Mouse (Mus musculus) left cerebral cortex, postnatal 25 days (tissue): Measurements from ENCODE around the gene Polr2e. TPM values are rescaled to one million over a fixed set of nuclear protein-coding genes. Genes with fewer than 3 reads are reported as not detected.

Source experiments
- DNase-seq, 2 experiments: peaks; one replicate each; pipeline ENCODE4 v3.0.0; 2022; ENCODE audit warnings: low spot score in 2 of 2, mixed read lengths in 1 of 2
- intact Hi-C: fragments of 180-260 bp; cut with DNase I; formaldehyde crosslinking; loops from one replicate; pipeline ENCODE4 v1.15.1; 2025
- total RNA-seq, 2 experiments: library from RNA; stranded (reverse); gene quantifications; 2 replicates each; pipeline ENCODE4 v1.2.3; 2021

Polr2e gene
- total RNA-seq = 10 to 100 TPM; 71.3 to 74.8 TPM

DNA sequence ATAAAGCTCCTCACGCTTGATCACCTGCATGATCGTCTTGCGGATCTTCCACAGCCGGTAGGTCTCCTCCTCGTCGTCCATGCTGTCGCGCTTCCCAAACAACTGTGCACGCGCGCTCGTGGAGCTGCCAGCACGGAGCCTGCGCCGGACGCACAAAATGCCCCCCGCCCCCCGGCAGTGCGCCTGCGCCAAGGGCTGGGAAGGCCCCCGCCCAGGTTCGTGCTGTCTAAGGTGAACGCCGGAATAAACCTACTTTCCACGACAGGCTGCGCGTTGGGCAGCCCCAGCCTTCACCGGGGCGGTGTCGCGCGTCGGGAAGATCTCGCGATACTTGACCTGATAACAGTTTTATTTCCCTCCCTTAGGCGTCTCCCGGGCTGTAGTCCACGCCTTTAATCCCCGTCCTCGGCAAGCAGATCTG lies at the start of gene Polr2e:
TSS of gene Polr2e (minus strand) at position 237 of the 421 bp plus-strand sequence.
- DNase-seq = peak; percentile 95 to 99
- intact Hi-C loops = loop anchor here (2.0 to 5.0 kb wide), 2 partner anchors 55 to 73 kb away; partner anchors contain the start of gene Tmem259

GRCm38 (mm10) chr10:80089146-80089545 lies 49.6 kb upstream of the Polr2e start:
- DNase-seq = no peak
- intact Hi-C loops = no loop called here

DNA sequence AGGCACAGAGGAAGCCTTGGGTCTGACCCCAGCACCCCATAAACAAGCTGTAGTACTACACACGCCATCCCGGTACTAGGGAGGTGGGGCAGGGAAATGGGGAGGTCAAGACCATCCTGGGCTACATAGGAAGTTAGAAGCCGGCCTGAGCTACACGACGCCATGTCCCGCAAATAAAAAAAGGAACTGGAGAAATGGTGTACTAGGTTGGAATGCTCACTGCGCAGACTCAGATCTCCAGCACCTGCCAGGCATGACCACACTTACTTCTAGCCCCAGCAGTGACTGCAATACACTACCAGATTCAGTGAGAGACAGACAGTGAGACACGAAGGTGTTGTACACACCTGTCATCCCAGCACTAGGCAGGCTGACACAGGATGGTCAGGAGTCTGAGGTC lies 47.9 kb upstream of the Polr2e start:
- intact Hi-C loops = no loop called here
- DNase-seq = no peak

DNA sequence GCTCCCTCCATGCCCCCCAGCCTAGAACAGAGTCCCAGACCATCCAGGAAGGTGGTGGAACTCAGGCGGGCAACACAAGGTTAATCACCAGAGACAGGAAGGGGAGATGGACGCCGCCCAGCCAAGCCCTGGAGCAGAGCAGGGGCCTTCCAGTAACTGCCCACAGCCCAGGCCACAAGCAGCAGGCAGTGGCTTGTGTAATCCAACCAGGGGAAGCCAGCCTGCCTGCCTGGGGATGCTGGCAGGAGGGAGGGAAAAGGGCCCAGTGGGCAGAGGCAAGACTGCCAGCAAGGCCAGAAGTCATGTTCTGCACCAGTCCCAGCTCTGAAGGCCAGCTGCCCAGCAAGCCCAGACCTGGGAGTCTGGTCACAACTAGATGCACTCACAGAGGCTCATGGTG lies 47.3 kb upstream of the Polr2e start:
- no peak for DNase-seq
- intact Hi-C loops = no loop called here

DNA sequence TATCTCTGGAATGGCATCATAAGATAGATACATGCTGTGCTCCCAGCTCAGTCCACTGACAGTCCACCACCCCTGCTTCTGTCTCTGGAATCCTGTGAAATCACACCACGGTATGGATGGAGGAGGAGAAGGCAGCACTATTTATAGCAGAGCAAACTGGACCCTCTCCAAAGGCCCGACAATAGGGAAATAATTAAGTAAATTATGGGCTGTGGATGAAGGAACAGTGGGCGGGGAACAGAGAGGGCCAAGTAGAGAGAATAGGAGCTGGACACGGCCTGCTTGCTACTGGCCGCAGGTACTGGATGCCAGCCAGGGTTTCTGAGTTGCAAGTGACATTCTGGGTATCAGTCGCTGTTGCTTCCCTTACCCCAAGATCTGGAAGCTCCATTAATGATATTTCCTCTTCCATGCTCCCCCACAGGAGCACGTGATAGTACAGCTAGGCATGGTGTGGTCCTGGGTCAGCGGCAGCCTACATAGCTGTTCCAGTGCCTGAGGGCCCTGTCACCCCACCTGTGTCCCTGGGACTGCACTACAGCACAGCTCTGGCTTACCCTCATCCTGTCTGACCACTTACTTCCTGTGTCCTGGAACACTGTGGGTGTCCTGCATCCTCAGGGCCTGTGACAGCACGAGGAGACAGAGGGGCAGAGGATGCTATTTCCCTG lies 45.4 kb upstream of the Polr2e start:
- intact Hi-C loops = no loop called here
- DNase-seq = peak; percentile 31 to 44

DNA sequence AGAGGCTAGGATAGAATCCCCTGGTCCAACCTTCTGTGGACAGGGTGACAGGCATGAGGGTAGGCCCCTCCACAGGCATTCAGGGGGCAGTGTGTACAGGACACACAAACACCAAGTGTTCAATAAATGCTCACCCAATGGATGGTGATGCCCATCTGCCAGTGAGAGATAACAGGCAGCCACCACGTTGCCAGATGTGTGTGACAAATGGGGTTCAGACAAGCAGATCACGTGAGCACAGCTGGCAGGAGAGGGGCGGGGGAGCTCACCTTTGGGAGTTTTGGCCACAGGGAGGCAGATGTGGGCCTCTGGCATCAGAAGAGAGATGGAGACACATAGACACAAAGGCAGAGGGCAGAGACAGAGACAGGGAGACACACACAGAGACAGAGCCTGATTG lies 41.5 kb upstream of the Polr2e start:
- intact Hi-C loops = no loop called here
- no peak for DNase-seq

DNA sequence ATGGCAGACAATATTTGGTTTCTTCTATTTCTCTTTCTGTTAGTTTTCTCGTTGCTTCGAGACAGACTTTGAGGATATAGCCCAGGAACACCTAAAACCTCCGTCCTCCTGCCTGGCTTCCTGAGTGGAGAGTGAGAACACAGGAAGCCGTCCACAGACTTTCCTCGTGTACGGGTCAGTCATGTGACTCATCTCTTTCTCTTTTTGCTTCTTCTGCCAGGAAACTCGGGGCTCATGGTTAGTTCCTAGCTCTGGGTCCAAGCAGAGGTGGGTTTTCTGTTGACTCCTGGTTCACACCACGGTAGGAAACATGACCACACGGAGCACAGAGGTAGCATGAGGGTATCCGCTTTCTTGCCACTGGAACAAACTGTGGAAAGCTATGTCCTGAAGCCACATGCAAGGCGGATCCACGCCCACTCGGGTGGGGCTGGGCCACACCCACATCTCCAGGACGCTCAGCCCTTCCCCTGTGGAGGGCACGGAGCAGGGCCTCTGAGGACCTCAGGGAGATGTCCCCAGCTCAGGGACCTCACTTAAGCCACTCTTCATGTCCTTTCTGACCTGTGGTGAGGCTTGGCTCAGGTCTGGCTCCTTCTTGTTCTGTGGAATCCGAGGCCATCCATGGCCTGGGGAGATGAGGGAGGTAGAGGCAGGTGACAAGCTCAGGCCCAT lies 40.9 kb upstream of the Polr2e start:
- intact Hi-C loops = no loop called here
- DNase-seq = no peak

DNA sequence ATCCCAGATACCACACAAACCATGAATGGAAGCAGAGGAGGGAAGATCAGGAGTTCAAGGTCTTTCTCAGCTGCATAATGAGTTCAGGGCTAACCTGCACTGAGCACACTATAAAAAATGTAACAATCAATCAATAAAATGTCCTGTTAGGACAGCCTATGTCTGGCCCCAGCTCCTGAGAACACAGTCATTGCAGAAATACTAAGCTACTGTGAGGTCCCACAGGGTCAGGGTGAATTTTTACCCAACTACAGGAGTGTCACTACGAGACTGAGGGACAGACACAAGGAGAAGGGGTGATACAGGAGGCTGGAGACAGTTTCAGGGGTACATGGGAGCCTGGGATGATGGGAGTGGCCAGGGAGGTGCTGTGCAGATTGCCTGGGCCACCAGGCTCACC lies 38.8 kb upstream of the Polr2e start:
- DNase-seq = no peak
- intact Hi-C loops = loop anchor here (5.0 kb wide), 1 partner anchor 34 kb away; no protein-coding TSS in a partner anchor

DNA sequence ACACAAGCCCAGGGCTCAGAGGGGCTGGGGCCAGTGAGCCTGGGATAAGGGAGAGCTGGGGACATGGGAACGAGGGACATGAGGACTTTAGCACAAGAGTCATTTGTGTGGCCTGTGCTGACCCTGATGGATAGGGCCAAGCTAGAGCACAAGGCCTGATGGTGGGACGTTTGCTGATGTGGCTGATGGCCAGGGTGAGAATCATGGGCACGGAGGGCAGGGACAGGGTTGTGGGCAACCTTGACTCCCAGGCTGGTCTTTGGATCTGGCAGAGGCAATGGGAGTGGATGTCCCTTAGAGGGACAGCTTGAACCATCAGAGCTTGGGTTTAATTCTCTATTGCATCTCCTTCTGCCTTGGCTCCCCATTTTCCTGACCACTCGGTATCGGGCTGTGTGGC lies 37.7 kb upstream of the Polr2e start:
- DNase-seq = no peak
- intact Hi-C loops = loop anchor here (5.0 kb wide), 1 partner anchor 35 kb away; no protein-coding TSS in a partner anchor

- intact Hi-C loops = loop anchor here (5.0 kb wide), 1 partner anchor 36 kb away; no protein-coding TSS in a partner anchor
- DNase-seq = no peak
Observed at GRCm38 (mm10) chr10:80076386-80076785, 36.8 kb upstream of the Polr2e start.

DNA sequence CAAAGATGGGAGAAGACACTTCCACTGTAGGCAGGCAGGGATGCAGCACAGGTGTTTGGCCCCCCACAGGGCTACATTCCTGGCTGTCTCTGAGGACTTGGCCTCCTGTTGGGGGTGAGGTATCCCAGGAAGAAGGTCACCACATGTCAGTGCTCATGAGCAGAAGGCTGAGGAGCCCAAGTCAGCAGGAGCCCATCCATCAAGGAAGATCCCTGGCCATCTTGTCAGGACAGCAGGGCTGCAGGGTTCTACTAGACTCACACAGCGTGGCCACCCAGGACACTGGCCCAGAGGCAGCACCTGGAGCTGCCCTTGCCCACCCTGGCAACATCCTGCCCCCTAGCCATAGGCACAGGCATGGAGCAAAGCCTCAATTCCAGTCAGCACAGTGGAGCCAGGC lies 36.3 kb upstream of the Polr2e start:
- intact Hi-C loops = loop anchor here (5.0 kb wide), 1 partner anchor 36 kb away; no protein-coding TSS in a partner anchor
- no peak for DNase-seq

GRCm38 (mm10) chr10:80074813-80075601 lies 35.4 kb upstream of the Polr2e start:
- DNase-seq = peak; percentile 45 to 74
- intact Hi-C loops = loop anchor here (5.0 kb wide), 1 partner anchor 37 kb away; no protein-coding TSS in a partner anchor

DNA sequence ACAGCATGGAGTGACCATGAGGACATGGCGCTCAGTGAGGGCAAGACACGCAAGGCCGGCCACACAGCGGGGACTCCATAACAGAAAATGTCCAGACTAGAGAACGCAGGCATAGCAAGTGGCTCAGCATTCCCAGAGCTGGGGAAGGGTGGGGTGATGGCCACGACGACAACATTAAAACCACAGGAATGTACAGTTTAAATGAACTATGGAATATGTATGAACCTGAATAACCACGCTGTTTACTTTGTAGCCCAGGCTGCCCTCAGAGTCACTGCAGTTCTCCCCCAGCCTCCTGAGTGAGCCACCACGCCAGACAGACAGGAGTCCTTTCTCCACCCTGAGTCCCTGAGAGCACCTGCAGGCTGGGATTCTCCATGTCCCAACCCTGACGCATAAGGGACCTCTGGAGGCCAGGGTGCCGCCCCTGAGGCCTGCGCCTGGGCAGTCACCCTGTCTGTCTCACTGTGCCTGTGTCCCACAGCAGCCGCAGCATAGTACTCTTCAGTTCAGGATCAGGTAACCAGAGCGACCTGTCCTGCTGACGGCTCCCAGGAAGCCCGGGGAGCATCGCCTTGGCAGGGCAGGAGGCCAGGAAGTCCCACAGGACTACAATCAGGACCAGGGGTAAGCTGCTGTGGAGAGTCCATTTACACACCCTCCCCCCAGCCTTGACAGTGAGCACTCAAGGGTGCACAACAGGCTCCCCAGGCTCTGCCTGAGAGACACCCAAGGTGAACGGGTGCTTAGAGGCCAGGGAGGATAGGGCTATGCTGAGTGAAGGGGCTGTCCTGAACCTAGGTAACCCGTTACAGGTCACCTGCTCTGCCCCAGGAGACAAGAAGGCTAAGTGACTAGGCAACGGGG lies 33.3 kb upstream of the Polr2e start:
- no peak for DNase-seq
- intact Hi-C loops = no loop called here

DNA sequence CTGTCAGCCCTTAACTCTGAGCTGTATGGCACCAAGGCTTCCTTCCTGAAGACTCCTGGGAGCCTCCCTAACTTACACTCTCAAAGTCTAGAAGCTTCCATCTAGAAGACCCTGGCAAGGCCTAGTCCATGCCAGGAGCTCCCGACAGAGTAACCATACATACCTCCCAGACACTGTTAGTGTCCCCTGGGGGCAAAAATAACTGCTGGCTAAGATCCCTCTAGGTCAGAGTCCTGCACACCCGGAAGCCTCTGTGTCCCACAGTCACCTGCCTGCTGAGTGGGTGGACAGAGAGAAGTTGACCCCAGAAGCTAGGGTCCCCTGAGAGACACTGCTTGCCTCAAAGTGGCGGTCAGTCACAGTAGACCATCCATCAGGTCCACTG lies 31.9 kb upstream of the Polr2e start:
- intact Hi-C loops = no loop called here
- no peak for DNase-seq

DNA sequence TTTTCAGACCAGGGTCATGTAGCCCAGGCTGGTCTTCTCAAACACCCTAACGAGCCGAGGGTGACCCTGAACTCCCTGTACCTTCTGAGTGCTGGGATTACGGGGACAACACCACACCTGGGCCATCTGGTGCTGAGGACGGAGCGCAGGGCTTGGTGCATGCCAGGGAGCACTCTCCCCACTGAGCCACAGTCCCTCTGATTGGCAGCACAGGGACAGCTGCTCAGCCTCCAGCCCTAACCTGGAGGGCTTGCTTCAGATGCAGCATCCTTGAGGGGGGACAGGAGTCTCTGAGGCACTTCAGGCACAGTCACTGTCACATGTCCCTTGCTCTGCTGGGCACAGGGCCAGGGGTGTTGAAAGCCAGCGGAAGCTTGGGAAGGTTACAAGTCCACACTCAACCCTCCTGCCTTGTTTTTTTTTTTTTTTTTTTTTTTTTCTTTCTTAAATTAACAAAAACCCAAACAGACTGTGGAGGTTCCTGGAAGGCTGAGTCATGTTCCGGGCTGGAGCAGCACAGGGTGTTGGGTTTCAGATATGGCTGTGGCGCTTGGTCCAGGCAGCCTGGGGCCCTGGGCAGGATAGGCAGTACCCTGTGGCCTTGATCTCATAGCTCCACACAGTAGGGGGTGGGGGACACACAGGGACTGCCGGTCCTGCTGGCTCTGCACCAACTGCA lies 31.4 kb upstream of the Polr2e start:
- DNase-seq = peak; percentile 64 to 82
- intact Hi-C loops = no loop called here

DNA sequence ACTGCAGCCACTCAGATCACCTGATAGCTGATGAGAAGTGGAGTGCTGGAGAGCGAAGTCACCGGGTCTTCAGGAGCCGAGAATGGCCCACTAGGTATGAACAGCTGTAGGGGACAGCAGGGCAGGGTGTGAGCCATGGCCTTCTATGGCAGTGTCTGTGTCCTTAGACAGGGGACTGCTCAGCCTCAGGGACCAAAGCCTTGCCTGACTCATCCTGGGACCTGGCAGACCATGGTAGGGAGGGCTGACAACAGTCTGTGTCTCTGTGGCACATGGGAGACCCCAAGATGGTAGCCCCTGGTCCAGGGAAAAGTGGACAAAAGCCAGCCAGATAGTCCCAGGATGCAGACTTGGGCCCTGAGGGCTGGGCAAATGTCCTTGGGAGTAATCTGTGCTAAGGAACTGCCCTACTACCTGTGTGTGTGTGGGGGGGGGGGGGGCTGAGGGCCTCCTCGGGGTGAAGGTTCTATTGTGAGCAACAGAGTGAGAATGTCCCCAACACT lies 30.4 kb upstream of the Polr2e start:
- intact Hi-C loops = no loop called here

DNA sequence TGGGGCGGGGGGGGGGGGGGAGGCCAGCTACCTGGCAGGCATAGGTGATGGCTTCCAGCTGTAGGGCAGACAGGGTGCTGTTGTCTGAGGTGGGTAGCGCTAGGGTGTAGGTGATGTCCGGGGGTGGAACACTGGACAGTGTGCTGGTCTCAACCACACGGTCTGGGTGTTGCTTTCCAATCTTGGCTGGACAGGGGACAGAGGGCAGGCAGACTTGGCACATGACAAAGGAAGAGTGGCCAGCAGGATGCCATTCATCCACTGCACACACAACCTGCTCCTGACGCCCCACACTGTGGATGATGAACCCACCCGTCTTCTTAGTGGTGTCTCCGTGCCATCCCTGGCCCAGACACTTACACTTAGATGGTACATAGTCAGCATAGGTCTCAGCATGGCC lies 29.7 kb upstream of the Polr2e start:
- intact Hi-C loops = no loop called here
- no peak for DNase-seq

More for the DNA sequence above, 30.4 kb upstream of the Polr2e start:
- DNase-seq = no peak

DNA sequence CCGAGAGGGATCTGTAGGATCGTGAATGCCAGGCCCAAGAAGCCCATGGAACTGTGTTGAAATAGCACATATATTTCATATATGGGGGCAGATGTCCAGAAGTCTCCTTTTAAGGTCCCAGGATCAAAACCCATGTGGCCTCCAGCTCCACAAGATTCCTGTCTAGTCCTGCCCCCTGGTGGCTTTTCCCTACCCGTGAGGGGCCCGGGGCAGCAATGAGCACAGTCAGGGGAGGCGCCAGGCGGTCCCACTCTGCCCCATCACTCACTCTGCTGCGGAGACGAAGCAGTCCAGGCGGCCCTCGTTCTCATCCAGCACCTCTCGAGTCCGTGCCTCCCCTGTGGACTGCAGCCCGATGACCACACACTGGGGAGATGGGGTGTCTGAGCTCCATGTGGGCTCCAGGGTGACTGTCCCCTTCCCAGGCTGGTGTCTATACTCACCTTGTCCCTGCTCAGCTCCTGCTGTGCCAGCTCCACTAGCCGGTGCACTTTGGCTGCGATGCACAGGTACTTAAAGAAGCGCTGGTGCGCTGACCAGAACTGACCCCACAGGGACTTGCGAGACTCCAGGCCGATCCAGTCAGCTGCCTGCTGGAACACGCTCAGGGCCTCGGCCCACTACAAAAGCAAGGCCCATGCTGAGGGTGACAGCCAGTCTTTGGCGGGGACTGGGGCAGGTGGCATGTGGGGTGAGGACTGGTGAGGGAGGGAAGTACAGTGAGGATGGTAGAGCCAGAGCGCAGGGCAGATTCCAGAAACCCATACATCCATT lies 24.5 kb upstream of the Polr2e start:
- intact Hi-C loops = no loop called here
- DNase-seq = no peak
